In the genomic region with DNA sequence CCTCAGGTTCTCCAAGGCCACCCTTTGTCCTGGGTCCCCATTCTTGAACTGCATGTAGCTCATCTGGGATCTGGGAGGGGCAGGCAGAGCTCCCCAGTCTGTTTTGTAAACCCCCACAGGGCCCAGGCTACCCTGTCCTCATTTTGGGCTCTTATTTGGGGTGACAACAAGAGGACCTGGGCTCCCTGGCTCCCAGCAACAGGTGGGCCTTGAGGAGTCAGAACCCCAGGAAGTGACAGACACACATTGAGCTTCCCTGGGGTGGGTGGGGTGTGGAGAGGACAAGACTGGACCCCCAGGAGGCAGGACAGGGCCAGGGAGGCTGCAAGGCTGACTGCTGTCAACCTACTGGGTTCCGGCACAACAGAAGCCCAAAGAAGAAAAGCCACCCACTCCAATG, we compare ENCODE assay signal across 8 mouse cellular contexts. TPM values are rescaled to one million over a fixed set of nuclear protein-coding genes. Genes with fewer than 3 reads are reported as not detected.
DNase-seq lines count a peak whose midpoint lies in the region; ATAC-seq and TF ChIP-seq lines count a peak whose summit lies in the region.

No protein-coding gene starts in this region.

- TF ChIP-seq CTCF in heart, adult 2 months (IDR thresholded peaks at IDR 0.05), result no peak
- no peak for TF ChIP-seq CTCF in C2C12 (IDR thresholded peaks at IDR 0.05; ENCODE audit: control insufficient read depth, insufficient read depth, insufficient read length)
- TF ChIP-seq CTCF in liver, embryonic 14.5 days (IDR thresholded peaks at IDR 0.05; ENCODE audit: low read depth), result no peak

- no peak for ATAC-seq in forebrain, embryonic 13.5 days
- ATAC-seq in liver, embryonic 14.5 days (ENCODE audit: insufficient read depth), result no peak
- ATAC-seq in activated CD4-positive, CD25-positive, alpha-beta regulatory T cell, adult 4 months, result no peak

- no peaks in the 10 kb centered on the region for H3K36me3 ChIP-seq in heart, adult 2 months (ENCODE audit: control insufficient read depth, insufficient read depth, low read length)
- peaks cover 10% of the 10 kb centered on the region for H3K36me3 ChIP-seq in C2C12 (ENCODE audit: control insufficient read depth, insufficient read depth)
- H3K36me3 ChIP-seq in forebrain, embryonic 13.5 days (ENCODE audit: poor library complexity, severe bottlenecking), result peaks cover 12% of the 10 kb centered on the region; the same call in 1 of the 2 replicates
- H3K36me3 ChIP-seq in liver, embryonic 14.5 days (replicated peaks; ENCODE audit: control insufficient read depth, insufficient read depth, low read depth), result no peaks in the 10 kb centered on the region

- peaks cover 58% of the 10 kb centered on the region for H3K79me3 ChIP-seq in C2C12 (ENCODE audit: low read depth)

- H3K9me3 ChIP-seq in forebrain, embryonic 13.5 days (replicated peaks), result no peaks in the 10 kb centered on the region
- no peaks in the 10 kb centered on the region for H3K9me3 ChIP-seq in liver, embryonic 14.5 days (ENCODE audit: control insufficient read depth, low read length)

- peak overlapping the region; percentile 94 for H3ac ChIP-seq in C2C12 (ENCODE audit: control insufficient read depth, insufficient read length, low read depth)

- 50% methylated on average over 1 of the region's 1 CpGs for WGBS in heart, adult 2 months
- WGBS in forebrain, embryonic 13.5 days, result 75% methylated on average over 1 of the region's 1 CpGs
- 83% methylated on average over 1 of the region's 1 CpGs for WGBS in liver, embryonic 14.5 days (ENCODE audit: insufficient replicate concordance)

- H3K4me1 ChIP-seq in heart, adult 2 months (ENCODE audit: control insufficient read depth, insufficient read depth, low read length), result peaks cover 31% of the 10 kb centered on the region
- peaks cover 44% of the 10 kb centered on the region for H3K4me1 ChIP-seq in forebrain, embryonic 13.5 days
- H3K4me1 ChIP-seq in liver, embryonic 14.5 days (replicated peaks; ENCODE audit: control insufficient read depth in 2 of 2, insufficient read depth in 2 of 2, low read length in 1 of 2), result peaks cover 17 to 34% of the 10 kb centered on the region in 2 experiments

- H3K4me3 ChIP-seq in heart, adult 2 months, result peak overlapping the region; percentile 77
- peak overlapping the region; percentile 95 for H3K4me3 ChIP-seq in C2C12 (ENCODE audit: insufficient read depth, poor library complexity, severe bottlenecking)
- peak overlapping the region; percentile 86 for H3K4me3 ChIP-seq in forebrain, embryonic 13.5 days
- H3K4me3 ChIP-seq in liver, embryonic 14.5 days (ENCODE audit: insufficient read depth in 1 of 2, low read depth in 2 of 2, low read length in 2 of 2), result peak overlapping the region; percentile 71 to 78

- H3K79me2 ChIP-seq in heart, adult 2 months (replicated peaks; ENCODE audit: control insufficient read depth, insufficient read depth, low read length), result peaks cover 14% of the 10 kb centered on the region
- H3K79me2 ChIP-seq in C2C12 (ENCODE audit: control insufficient read depth, insufficient read depth), result peaks cover 63% of the 10 kb centered on the region

- intact Hi-C loops in heart, adult 2 months (cut with DNase I), result no loop called here

- DNase-seq in heart, adult 2 months, result no peak
- DNase-seq in heart, adult 11 months, result no peak
- DNase-seq in liver, embryonic 14.5 days (ENCODE audit: low read depth in 3 of 3, low spot score in 3 of 3), result no peak
- DNase-seq in adrenal gland, adult 2 months, result no peak
- DNase-seq in layer of hippocampus, adult 9-11 months, result no peak

- peak overlapping the region; percentile 99 for H3K4me2 ChIP-seq in forebrain, embryonic 13.5 days
- peak overlapping the region; percentile 88 for H3K4me2 ChIP-seq in liver, embryonic 14.5 days (ENCODE audit: low read depth)

- TF ChIP-seq POLR2A in heart, adult 2 months (IDR thresholded peaks at IDR 0.05; ENCODE audit: insufficient read depth, low read depth, low read length), result no peak

- no peaks in the 10 kb centered on the region for H3K27me3 ChIP-seq in heart, adult 2 months (ENCODE audit: control insufficient read depth, insufficient read depth, low read length)
- H3K27me3 ChIP-seq in C2C12 (ENCODE audit: control insufficient read depth, insufficient read depth, insufficient read length), result no peaks in the 10 kb centered on the region
- no peaks in the 10 kb centered on the region for H3K27me3 ChIP-seq in forebrain, embryonic 13.5 days
- H3K27me3 ChIP-seq in liver, embryonic 14.5 days (ENCODE audit: control insufficient read depth, insufficient read depth, low read length), result no peaks in the 10 kb centered on the region

- peak overlapping the region; percentile 88 for H3K27ac ChIP-seq in heart, adult 2 months
- no peak overlapping the region for H3K27ac ChIP-seq in forebrain, embryonic 13.5 days
- no peak overlapping the region for H3K27ac ChIP-seq in liver, embryonic 14.5 days

- peak overlapping the region; percentile 95 for H3K9ac ChIP-seq in heart, adult 2 months (ENCODE audit: low read depth, low read length)
- H3K9ac ChIP-seq in forebrain, embryonic 13.5 days, result peak overlapping the region; percentile 85
- peak overlapping the region; percentile 74 for H3K9ac ChIP-seq in liver, embryonic 14.5 days (replicated peaks)

- TF ChIP-seq EP300 in heart, adult 2 months (IDR thresholded peaks at IDR 0.05; ENCODE audit: insufficient read depth, low read depth, low read length), result no peak
- TF ChIP-seq EP300 in liver, embryonic 14.5 days (IDR thresholded peaks at IDR 0.05; ENCODE audit: low read depth), result no peak

TF ChIP-seq in C2C12, 6 proteins besides CTCF, POLR2A, EP300 and RAD21:
- TF ChIP-seq CEBPB (IDR thresholded peaks at IDR 0.05; ENCODE audit: low read depth) (no peak), FOSL1 (IDR thresholded peaks at IDR 0.05; ENCODE audit: insufficient read depth, low read length, poor library complexity, severe bottlenecking) (no peak), MYOD1 (IDR thresholded peaks at IDR 0.05; ENCODE audit: control insufficient read depth, insufficient read length, low read depth) (no peak)

RNA-seq across cellular contexts. Expression of gene Gna11, which starts 1.4 kb away (rescaled TPM):
- 10 to 100 TPM; 46.6 to 53.5 TPM for total RNA-seq in heart, adult 2 months (2021)
- polyA plus RNA-seq in heart, adult 2 months (2012; rRNA removed), result 68.0 and 81.9 TPM in 2 replicates
- polyA plus RNA-seq in C2C12 (2012; fragmentation: generic; extraction: Trizol), result 77.6 TPM
- polyA plus RNA-seq in forebrain, embryonic 13.5 days (2015; fragmentation: Nextera tagmentation; extraction: Ambion mirVana), result 79.0 and 84.3 TPM in 2 replicates
- polyA plus RNA-seq in liver, embryonic 14.5 days (2012; rRNA removed), result 14.8 and 17.0 TPM in 2 replicates
- 17.3 and 17.4 TPM in 2 replicates for polyA plus RNA-seq in liver, embryonic 14.5 days (2014; fragmentation: Nextera tagmentation; extraction: Ambion mirVana)
- 10 to 100 TPM; 76.6 to 86.0 TPM for total RNA-seq in adrenal gland, adult 2 months (2021)
- 122 and 124 TPM in 2 replicates for polyA plus RNA-seq in adrenal gland, adult 2 months (2012; rRNA removed)
- polyA plus RNA-seq in activated CD4-positive, CD25-positive, alpha-beta regulatory T cell, adult 4 months (2017; shearing (Covaris generic)), result 10 to 100 TPM; 21.7 to 24.5 TPM

RNA-seq across cellular contexts. Expression of gene Aes, which starts 15.7 kb away (rescaled TPM):
- total RNA-seq in heart, adult 2 months (2021), result 1,000 to 10,000 TPM in 1 of 2 experiments, 100 to 1,000 TPM in 1; 982 to 1,113 TPM
- 2,586 and 3,063 TPM in 2 replicates for polyA plus RNA-seq in heart, adult 2 months (2012; rRNA removed)
- polyA plus RNA-seq in C2C12 (2012; fragmentation: generic; extraction: Trizol), result 532 TPM
- 430 and 502 TPM in 2 replicates for polyA plus RNA-seq in forebrain, embryonic 13.5 days (2015; fragmentation: Nextera tagmentation; extraction: Ambion mirVana)
- polyA plus RNA-seq in liver, embryonic 14.5 days (2012; rRNA removed), result 113 and 134 TPM in 2 replicates
- polyA plus RNA-seq in liver, embryonic 14.5 days (2014; fragmentation: Nextera tagmentation; extraction: Ambion mirVana), result 139 and 156 TPM in 2 replicates
- total RNA-seq in adrenal gland, adult 2 months (2021), result 1,000 to 10,000 TPM; 1,028 to 1,195 TPM
- polyA plus RNA-seq in adrenal gland, adult 2 months (2012; rRNA removed), result 3,784 and 4,442 TPM in 2 replicates
- 100 to 1,000 TPM; 120 to 125 TPM for polyA plus RNA-seq in activated CD4-positive, CD25-positive, alpha-beta regulatory T cell, adult 4 months (2017; shearing (Covaris generic))

RNA-seq across cellular contexts. Expression of gene Gna15, which starts 19.6 kb away (rescaled TPM):
- 1 to 10 TPM; 1.1 to 1.5 TPM for total RNA-seq in heart, adult 2 months (2021)
- 1.1 and 1.2 TPM in 2 replicates for polyA plus RNA-seq in heart, adult 2 months (2012; rRNA removed)
- 0.16 TPM for polyA plus RNA-seq in C2C12 (2012; fragmentation: generic; extraction: Trizol)
- 0.48 and 0.57 TPM in 2 replicates for polyA plus RNA-seq in forebrain, embryonic 13.5 days (2015; fragmentation: Nextera tagmentation; extraction: Ambion mirVana)
- 4.2 and 4.6 TPM in 2 replicates for polyA plus RNA-seq in liver, embryonic 14.5 days (2012; rRNA removed)
- polyA plus RNA-seq in liver, embryonic 14.5 days (2014; fragmentation: Nextera tagmentation; extraction: Ambion mirVana), result 3.2 and 4.7 TPM in 2 replicates
- 1 to 10 TPM; 1.1 to 2.2 TPM for total RNA-seq in adrenal gland, adult 2 months (2021)
- polyA plus RNA-seq in adrenal gland, adult 2 months (2012; rRNA removed), result 1.4 and 1.9 TPM in 2 replicates
- 10 to 100 TPM; 55.2 to 62.0 TPM for polyA plus RNA-seq in activated CD4-positive, CD25-positive, alpha-beta regulatory T cell, adult 4 months (2017; shearing (Covaris generic))

RNA-seq across cellular contexts. Expression of gene Tle2, which starts 30.7 kb away (rescaled TPM):
- total RNA-seq in heart, adult 2 months (2021), result 1 to 10 TPM; 6.8 to 7.4 TPM
- 40.9 and 43.8 TPM in 2 replicates for polyA plus RNA-seq in heart, adult 2 months (2012; rRNA removed)
- polyA plus RNA-seq in C2C12 (2012; fragmentation: generic; extraction: Trizol), result 7.1 TPM
- polyA plus RNA-seq in forebrain, embryonic 13.5 days (2015; fragmentation: Nextera tagmentation; extraction: Ambion mirVana), result 15.1 and 17.7 TPM in 2 replicates
- 5.2 and 6.5 TPM in 2 replicates for polyA plus RNA-seq in liver, embryonic 14.5 days (2012; rRNA removed)
- polyA plus RNA-seq in liver, embryonic 14.5 days (2014; fragmentation: Nextera tagmentation; extraction: Ambion mirVana), result 0.82 and 0.90 TPM in 2 replicates
- 10 to 100 TPM; 50.4 to 51.0 TPM for total RNA-seq in adrenal gland, adult 2 months (2021)
- polyA plus RNA-seq in adrenal gland, adult 2 months (2012; rRNA removed), result 417 and 691 TPM in 2 replicates
- 1 to 10 TPM in 1 of 2 experiments, under 1 TPM in 1; 0.78 to 1.5 TPM for polyA plus RNA-seq in activated CD4-positive, CD25-positive, alpha-beta regulatory T cell, adult 4 months (2017; shearing (Covaris generic))

RNA-seq across cellular contexts. Expression of gene S1pr4, which starts 43.7 kb away (rescaled TPM):
- 1 to 10 TPM in 1 of 2 experiments, under 1 TPM in 1; 0.81 to 1.1 TPM for total RNA-seq in heart, adult 2 months (2021)
- polyA plus RNA-seq in heart, adult 2 months (2012; rRNA removed), result 2.0 and 3.1 TPM in 2 replicates
- 0.02 TPM for polyA plus RNA-seq in C2C12 (2012; fragmentation: generic; extraction: Trizol)
- 0.52 and 0.53 TPM in 2 replicates for polyA plus RNA-seq in forebrain, embryonic 13.5 days (2015; fragmentation: Nextera tagmentation; extraction: Ambion mirVana)
- 1.5 and 1.8 TPM in 2 replicates for polyA plus RNA-seq in liver, embryonic 14.5 days (2012; rRNA removed)
- 1.4 and 1.5 TPM in 2 replicates for polyA plus RNA-seq in liver, embryonic 14.5 days (2014; fragmentation: Nextera tagmentation; extraction: Ambion mirVana)
- 1 to 10 TPM in 1 of 2 experiments, under 1 TPM in 1; 0.98 to 1.6 TPM for total RNA-seq in adrenal gland, adult 2 months (2021)
- polyA plus RNA-seq in adrenal gland, adult 2 months (2012; rRNA removed), result 3.5 and 3.6 TPM in 2 replicates
- 10 to 100 TPM; 70.0 to 70.7 TPM for polyA plus RNA-seq in activated CD4-positive, CD25-positive, alpha-beta regulatory T cell, adult 4 months (2017; shearing (Covaris generic))

Comparison
In these comparisons a context has a peak if more than half of its experiments do, and no peak if none do; other contexts are left out.
1. RNA of gene Gna15, which starts 19.6 kb away (polyA plus RNA-seq): 55.2 to 62.0 TPM in activated CD4-positive, CD25-positive, alpha-beta regulatory T cell, adult 4 months; 3.2 to 4.7 TPM in liver, embryonic 14.5 days, 1.4 to 1.9 TPM in adrenal gland, adult 2 months, 1.1 to 1.2 TPM in heart, adult 2 months, 0.48 to 0.57 TPM in forebrain, embryonic 13.5 days and 0.16 TPM in C2C12 (single experiment); every median in the first group is over 4 times any median in the second.
2. Peak in every context shown above with its lines, with median percentiles within 50 percentile points of each other: H3K4me3 ChIP-seq and H3K9ac ChIP-seq.